Mouse (Mus musculus): ENCODE measurements around the gene Klra2. TPM values are rescaled to one million over a fixed set of nuclear protein-coding genes. Genes with fewer than 3 reads are reported as not detected.
A peak's percentile ranks its signal among the peaks of the same experiment; 100 is the strongest.
"Not testable (repeated sequence)": the region's sequence is repeated elsewhere in the genome, so short reads cannot be mapped to it uniquely, and the experiment has no call there.

Klra2 gene
- 0.08 TPM in 1 of 2 replicates, not detected in the other for polyA plus RNA-seq (2015; fragmentation: Nextera tagmentation; extraction: Ambion mirVana)

GRCm38 (mm10) chr6:131247206-131247605 is at the start of gene Klra2:
Klra2 (minus strand) TSS chr6:131247362.
- no peak for DNase-seq (ENCODE audit: low spot score)

DNA sequence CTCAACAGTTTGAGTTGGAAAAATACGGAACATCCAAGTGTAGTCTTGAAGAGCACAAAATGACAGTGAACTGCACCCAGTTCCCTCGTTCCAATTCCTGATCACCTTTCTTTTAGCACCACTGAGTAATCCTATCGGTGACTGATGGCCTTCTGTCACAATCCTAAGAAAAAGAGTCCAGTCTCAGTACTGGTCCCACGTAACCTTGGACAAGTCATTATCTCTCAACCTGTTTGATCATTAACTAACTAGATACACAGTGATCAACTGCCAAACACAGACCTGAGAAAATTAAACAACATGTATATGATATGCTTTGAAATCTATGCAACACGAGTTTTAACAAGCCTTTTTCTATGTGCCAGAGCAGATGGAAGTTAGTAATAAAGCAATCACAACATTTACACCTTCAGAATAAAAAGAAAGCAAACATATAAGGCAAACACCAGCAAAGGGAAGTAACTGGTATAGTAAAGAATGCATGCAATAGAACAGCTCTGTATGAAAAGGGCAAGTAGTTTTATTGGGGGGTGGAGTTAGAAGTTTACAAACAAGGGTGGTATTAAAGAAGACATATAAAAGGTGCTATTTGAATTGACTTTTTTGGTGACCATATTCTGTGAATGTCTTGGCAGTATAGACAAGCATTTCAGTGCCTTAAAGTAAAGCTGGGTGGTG is 47.4 kb upstream of the Klra2 start:
- DNase-seq (ENCODE audit: low spot score), result no peak

- DNase-seq (ENCODE audit: low spot score), result no peak
These were observed 46.8 kb upstream of the Klra2 start for GRCm38 (mm10) chr6:131293916-131294315.

GRCm38 (mm10) chr6:131292991-131293788 is 46.0 kb upstream of the Klra2 start, which contains the start of gene Magohb:
Magohb (minus strand) TSS chr6:131293244.
- peak; percentile 82 for DNase-seq (ENCODE audit: low spot score)

DNA sequence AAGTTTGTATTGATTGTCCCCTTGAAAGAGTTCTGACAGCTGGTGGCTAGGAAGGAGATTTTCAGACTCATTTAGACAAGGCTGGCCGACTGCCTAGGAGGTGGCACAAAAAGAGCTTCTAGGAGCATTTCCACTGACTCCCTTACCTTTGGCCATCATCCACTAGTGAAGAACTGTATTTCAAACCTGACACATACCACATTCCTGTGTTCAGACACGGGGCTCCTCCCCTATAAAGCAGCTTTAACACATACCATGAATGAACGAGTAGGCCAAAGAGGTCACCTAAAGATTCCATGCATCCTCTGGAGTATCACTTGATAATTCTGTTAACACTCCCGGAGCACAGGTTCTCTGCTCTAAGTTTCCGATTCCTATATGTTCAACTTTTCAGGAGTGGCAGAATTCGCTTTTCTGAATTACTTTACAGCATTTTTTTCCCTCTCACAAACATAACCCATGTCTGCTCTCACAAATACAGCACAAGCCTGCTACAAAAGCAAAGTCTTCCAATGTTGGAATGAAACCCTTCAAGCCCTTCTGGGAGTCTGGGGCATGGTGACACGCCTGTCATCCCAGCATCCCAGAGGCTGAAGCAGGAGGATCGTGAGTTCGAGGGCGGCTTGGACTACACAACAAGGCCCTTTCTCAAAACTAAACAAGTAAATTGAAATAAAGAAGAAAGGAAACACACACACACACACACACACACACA is 45.3 kb upstream of the Klra2 start:
- DNase-seq (ENCODE audit: low spot score), result peak; percentile 3

DNA sequence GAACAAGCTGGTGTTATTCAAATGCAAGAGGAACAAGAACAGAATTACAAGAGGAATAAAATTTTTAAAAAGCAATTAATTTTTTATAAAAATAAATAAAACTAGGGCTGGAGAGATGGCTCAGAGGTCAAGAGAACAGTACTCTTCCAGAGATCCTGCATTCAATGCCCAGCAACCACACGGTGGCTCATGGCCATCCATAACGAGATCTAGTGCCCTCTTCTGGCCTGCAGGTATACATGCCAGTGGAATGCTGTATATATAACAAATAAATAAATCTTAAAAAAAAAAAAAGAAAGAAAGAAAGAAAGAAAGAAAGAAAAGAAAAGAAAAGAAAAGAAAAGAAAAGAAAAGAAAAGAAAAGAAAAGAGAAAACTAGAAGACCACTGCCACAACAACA is 43.3 kb upstream of the Klra2 start:
- peak; percentile 28 for DNase-seq (ENCODE audit: low spot score)

DNA sequence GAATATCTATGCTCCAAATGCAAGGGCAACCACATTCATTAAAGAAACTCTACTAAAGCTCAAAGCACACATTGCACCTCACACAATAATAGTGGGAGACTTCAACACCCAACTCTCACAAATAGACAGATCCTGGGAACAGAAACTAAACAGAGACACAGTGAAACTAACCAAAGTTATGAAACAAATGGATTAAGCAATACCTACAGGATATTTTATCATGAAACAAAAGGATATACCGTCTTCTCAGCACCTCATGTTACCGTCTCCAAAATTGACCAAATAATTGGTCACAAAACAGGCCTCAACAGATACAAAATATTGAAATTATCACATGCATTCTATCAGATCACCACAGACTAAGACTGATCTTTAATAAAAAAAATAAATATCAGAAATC is 31.0 kb upstream of the Klra2 start:
- DNase-seq (ENCODE audit: low spot score), result not testable (repeated sequence)

DNA sequence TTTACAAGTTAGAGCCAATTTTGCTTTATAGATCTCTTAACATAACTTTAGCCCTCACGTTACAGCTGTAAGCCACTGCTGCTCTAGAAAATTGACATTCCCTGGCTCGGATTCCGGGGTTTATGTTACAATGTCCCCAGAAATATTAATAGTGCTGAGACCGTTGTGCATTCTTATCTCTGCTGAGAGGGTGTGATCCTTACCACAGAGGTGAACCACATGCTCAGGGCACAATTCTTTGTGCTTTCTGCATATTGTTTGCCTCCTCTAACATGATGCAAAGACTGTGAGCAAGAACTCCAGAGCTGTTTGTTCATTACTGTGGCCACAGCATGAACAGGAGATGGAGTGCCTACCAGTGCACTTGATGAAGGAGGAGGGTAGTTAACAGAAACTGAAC is 29.5 kb upstream of the Klra2 start:
- no peak for DNase-seq (ENCODE audit: low spot score)

DNA sequence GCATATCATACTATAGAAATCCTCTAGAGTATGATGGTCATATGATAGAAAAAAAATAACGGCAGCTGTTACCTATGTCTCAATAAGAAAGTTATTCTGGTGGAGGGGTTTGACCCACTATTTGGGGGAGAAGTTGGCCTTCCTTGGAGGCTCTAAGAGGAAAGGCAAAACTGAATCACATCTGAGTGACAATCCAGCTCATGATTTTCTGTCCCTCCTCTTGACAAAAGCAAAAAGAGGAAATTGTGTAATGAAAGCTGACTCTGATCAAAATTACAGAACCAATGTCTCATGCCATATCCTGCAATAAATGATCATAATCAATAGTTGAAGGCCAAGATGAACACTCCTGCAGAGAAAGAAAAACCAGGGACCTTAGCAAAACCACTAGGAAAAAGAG is 25.1 kb upstream of the Klra2 start:
- no peak for DNase-seq (ENCODE audit: low spot score)

DNA sequence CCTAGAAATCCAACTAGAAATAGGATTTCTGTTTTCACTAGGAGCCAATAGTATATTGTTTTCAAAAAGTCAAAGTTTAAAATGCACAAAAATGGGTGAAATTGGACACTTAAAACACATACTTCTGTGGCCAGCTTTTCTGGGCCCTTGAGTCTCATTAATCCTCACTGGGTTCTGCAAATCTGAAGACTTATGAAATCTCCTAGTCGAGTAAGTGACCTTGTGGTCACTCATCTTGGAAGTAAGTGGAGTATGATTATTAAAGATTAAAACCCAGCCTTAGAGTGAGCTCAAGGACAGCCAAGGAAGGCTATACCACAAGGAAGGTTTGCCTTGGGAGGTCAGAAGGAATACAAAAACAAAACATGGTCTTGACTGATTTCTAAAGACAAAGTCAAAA is 23.1 kb upstream of the Klra2 start:
- DNase-seq (ENCODE audit: low spot score), result no peak

GRCm38 (mm10) chr6:131269599-131269998 is 22.4 kb upstream of the Klra2 start:
- DNase-seq (ENCODE audit: low spot score), result no peak

DNA sequence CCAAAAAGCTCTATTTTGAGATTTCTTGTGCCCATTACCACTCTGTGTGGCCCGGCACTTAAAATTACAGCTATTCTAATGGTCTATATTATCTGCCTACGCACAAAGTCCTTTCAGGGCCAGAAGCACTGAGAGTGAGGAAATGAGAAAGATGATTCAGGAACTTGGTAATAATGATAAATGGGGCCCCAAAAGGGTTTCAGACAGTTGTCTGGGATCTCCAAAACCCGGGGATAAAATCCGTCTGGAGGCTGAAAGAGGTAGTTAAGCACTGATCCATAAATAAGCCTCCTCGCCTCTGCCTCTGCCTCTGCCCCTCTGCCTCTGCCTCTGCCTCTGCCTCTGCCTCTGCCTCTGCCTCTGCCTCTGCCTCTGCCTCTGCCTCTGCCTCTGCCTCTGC is 17.0 kb upstream of the Klra2 start:
- DNase-seq (ENCODE audit: low spot score), result no peak

DNA sequence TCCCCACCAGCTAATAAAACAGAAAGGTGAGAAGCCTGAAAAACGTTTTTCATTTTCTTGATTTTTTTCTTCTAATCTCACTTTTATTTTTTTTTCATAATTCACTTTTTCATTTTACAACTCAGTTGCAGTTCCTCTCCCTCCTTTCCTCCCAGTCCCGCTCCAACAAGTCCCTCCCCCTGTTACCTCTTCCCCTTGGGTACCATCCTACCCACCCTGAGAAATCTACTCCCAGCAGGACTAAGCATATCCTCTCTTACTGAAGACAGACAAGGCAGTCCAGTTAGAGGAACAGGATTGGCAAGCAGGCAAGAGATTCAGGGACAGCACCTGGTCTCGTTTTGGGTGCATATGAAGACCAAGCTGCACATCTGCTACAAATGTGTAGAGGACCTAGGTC is 15.6 kb upstream of the Klra2 start:
- no peak for DNase-seq (ENCODE audit: low spot score)

GRCm38 (mm10) chr6:131262009-131262408 is 14.8 kb upstream of the Klra2 start:
- no peak for DNase-seq (ENCODE audit: low spot score)

DNA sequence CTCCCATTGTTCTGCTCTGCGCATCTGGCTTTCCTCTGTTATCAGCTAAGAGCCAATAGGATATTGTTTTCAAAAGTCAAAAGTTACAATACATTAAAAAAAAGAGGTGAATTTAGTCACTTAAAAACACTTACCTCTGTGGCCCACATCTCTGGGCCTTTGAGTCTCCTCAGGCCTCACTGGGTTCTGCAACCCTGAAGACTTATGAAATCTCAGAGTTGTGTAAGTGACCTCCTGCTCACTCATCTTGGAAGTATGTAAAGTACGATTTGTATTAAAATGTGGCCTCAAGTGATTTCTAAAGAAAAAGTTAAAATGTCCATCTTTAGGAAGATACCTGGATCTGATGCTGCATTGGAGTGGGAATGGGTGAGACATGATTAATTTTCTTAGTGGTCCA is 2.1 kb downstream of the Klra2 start:
- no peak for DNase-seq (ENCODE audit: low spot score)

Other genes starting within 250 kb of the Klra2 start
- 66.5 and 68.5 TPM in 2 replicates for gene Magohb, start 45.9 kb upstream of the Klra2 start, polyA plus RNA-seq (2015; fragmentation: Nextera tagmentation; extraction: Ambion mirVana)
- 0.14 and 0.32 TPM in 2 replicates for gene Styk1, start 106.2 kb upstream of the Klra2 start, polyA plus RNA-seq (2015; fragmentation: Nextera tagmentation; extraction: Ambion mirVana)
- gene Ybx3, start 141.1 kb upstream of the Klra2 start, polyA plus RNA-seq (2015; fragmentation: Nextera tagmentation; extraction: Ambion mirVana), result 39.0 and 47.6 TPM in 2 replicates
- not detected in 2 replicates for gene 5430401F13Rik, start 239.0 kb upstream of the Klra2 start, polyA plus RNA-seq (2015; fragmentation: Nextera tagmentation; extraction: Ambion mirVana)
- gene Gm6619, start 239.0 kb upstream of the Klra2 start, polyA plus RNA-seq (2015; fragmentation: Nextera tagmentation; extraction: Ambion mirVana), result 0.37 and 0.48 TPM in 2 replicates

All from thymus, postnatal 0 days (tissue).